Mouse (Mus musculus): ENCODE data around the gene Tmem198b. TPM values are rescaled to one million over a fixed set of nuclear protein-coding genes. Genes with fewer than 3 reads are reported as not detected.

Tmem198b gene
- 1 to 10 TPM; 5.7 to 6.5 TPM for total RNA-seq (2023)

GRCm38 (mm10) chr10:128804271-128805091 lies at the start of gene Tmem198b:
Gene Tmem198b (minus strand): TSS chr10:128804370.

GRCm38 (mm10) chr10:128821358-128822056 lies 17.3 kb upstream of the Tmem198b start, which contains the start of gene Ormdl2:
Gene Ormdl2 (minus strand): TSS chr10:128821645.

DNA sequence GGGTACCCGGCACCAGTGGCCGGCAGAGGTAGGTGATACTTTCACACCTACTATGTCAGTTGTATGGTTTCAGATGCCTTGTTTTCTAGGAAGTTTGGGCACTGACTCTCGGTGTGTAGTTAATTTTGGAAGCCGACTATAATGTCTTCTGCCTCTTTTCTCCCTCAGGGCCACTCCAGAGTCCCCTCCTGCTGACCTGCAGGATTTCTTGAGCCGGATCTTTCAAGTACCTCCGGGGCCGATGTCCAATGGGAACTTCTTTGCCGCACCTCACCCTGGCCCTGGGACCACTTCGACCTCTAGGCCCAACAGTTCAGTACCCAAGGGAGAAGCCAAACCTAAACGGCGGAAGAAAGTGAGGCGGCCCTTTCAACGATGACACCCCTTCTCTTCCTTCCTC lies 12.9 kb upstream of the Tmem198b start, which contains the start of gene Sarnp:
Sarnp (plus strand) TSS at position 301 of the 400 bp plus-strand sequence.

GRCm38 (mm10) chr10:128803771-128804270 lies 349 bp downstream of the Tmem198b start, which contains the start of gene Dnajc14:
Gene Dnajc14 (plus strand): TSS chr10:128804062.

DNA sequence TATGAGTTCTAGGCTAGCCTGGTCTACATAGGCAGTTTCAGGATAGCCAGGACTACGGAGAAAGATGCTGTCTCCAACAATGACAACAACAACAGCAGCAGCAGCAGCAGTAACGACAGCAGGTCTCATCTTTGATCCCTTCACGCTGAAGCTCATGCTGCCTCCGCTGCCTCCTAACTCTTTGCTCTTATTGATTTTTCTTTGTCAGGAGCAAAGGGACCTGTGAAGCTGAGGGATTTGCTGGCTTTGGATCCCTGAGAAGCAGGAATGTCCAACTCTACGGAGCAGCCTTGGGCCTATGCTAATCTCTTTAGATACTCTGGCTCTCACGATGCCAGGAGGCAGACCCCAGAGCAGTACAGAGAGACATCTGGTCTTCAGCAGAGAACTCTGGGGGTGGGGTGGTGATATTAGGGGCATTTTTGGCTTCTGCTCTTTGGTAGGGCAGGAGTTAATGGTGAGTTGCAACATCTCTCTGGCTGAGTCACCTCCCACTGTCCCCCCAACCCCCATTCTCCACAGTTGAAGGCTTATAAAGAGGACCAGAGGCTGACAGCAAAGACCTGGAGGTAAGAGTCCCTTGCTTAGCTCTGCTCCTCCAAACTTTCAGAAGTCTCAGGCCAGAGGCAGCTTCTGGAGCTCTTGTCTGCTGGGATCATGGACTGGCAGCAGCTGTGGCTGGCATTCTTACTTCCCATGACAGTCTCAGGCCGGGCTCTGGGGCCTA lies 13.6 kb downstream of the Tmem198b start, which contains the start of gene Mmp19:
Mmp19 (plus strand) TSS at position 513 of the 727 bp plus-strand sequence.

Other genes with a start within 250 kb of the Tmem198b start
- 10 to 100 TPM; 50.1 to 53.8 TPM for gene Pa2g4, start 238.4 kb downstream of the Tmem198b start, total RNA-seq (2023)
- gene Erbb3, start 214.7 kb downstream of the Tmem198b start, total RNA-seq (2023), result 1 to 10 TPM in 1 of 2 experiments, under 1 TPM in 1; 0.85 to 1.1 TPM
- gene Rps26, start 177.6 kb downstream of the Tmem198b start, total RNA-seq (2023), result 100 to 1,000 TPM; 512 to 560 TPM
- not detected for gene Ikzf4, start 158.4 kb downstream of the Tmem198b start, total RNA-seq (2023)
- gene Suox, start 130.3 kb downstream of the Tmem198b start, total RNA-seq (2023), result 1 to 10 TPM; 3.1 to 4.9 TPM
- gene Rab5b, start 108.1 kb downstream of the Tmem198b start, total RNA-seq (2023), result 100 to 1,000 TPM; 108 to 111 TPM
- 1 to 10 TPM; 2.4 to 3.0 TPM for gene Pmel, start 100.2 kb downstream of the Tmem198b start, total RNA-seq (2023)
- gene Cdk2, start 99.3 kb downstream of the Tmem198b start, total RNA-seq (2023), result 10 to 100 TPM; 81.0 to 81.2 TPM
- gene Dgka, start 59.5 kb downstream of the Tmem198b start, total RNA-seq (2023), result 10 to 100 TPM; 42.5 to 51.0 TPM
- gene Pym1, start 56.5 kb downstream of the Tmem198b start, total RNA-seq (2023), result 10 to 100 TPM; 18.2 to 22.3 TPM
- gene Mmp19, start 13.5 kb downstream of the Tmem198b start, total RNA-seq (2023), result 1 to 10 TPM; 6.6 to 7.3 TPM
- 10 to 100 TPM; 59.8 to 65.1 TPM for gene Dnajc14, start 308 bp downstream of the Tmem198b start, total RNA-seq (2023)
- 10 to 100 TPM; 34.9 to 38.9 TPM for gene Sarnp, start 13.0 kb upstream of the Tmem198b start, total RNA-seq (2023)
- gene Ormdl2, start 17.3 kb upstream of the Tmem198b start, total RNA-seq (2023), result 10 to 100 TPM; 20.5 to 25.1 TPM
- under 1 TPM in 1 of 2 experiments, not detected in 1; 0.13 TPM for gene Gdf11, start 87.3 kb upstream of the Tmem198b start, total RNA-seq (2023)
- gene Cd63, start 96.6 kb upstream of the Tmem198b start, total RNA-seq (2023), result 100 to 1,000 TPM; 136 to 156 TPM
- gene Rdh5, start 118.5 kb upstream of the Tmem198b start, total RNA-seq (2023), result 1 to 10 TPM; 3.2 to 6.0 TPM
- gene Bloc1s1, start 119.7 kb upstream of the Tmem198b start, total RNA-seq (2023), result 10 to 100 TPM; 80.0 to 90.6 TPM
- gene Itga7, start 129.4 kb upstream of the Tmem198b start, total RNA-seq (2023), result under 1 TPM in 1 of 2 experiments, not detected in 1; 0.09 TPM
- gene Mettl7b, start 156.6 kb upstream of the Tmem198b start, total RNA-seq (2023), result not detected
- gene Olfr9, start 185.1 kb upstream of the Tmem198b start, total RNA-seq (2023), result not detected
- gene Olfr763, start 206.4 kb upstream of the Tmem198b start, total RNA-seq (2023), result not detected
- not detected for gene Olfr764-ps1, start 235.5 kb upstream of the Tmem198b start, total RNA-seq (2023)
- gene Olfr765, start 245.6 kb upstream of the Tmem198b start, total RNA-seq (2023), result not detected

Measured in neutrophil, adult 83 days (primary cell).